ENCODE assay signal across 8 mouse cellular contexts in the genomic region with DNA sequence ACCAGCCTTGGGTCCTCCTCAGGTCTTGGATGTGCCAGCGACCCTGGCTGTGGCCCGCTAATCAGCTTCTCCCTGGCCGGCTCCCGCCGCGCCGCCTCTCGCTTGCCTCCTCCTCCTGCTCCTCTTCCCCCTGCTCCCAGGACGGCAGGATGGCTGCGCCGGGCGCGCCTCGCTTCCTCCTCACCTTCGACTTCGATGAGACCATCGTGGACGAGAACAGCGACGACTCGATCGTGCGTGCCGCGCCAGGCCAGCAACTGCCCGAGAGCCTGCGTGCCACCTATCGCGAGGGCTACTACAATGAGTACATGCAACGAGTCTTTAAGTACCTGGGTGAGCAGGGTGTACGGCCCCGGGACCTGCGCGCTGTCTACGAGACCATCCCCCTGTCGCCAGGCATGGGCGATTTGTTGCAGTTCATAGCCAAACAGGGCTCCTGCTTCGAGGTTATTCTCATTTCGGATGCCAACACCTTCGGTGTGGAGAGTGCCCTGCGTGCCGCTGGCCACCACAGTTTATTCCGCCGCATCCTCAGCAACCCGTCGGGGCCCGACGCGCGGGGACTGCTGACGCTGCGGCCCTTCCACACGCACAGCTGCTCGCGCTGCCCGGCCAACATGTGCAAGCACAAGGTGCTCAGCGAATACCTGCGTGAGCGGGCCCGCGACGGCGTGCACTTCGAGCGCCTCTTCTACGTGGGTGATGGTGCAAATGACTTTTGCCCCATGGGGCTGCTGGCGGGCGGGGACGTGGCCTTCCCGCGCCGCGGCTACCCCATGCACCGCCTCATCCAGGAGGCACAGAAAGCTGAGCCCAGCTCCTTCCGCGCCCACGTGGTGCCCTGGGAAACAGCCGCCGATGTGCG. TPM values are rescaled to one million over a fixed set of nuclear protein-coding genes. Genes with fewer than 3 reads are reported as not detected.
DNase-seq lines count a peak whose midpoint lies in the region; ATAC-seq and TF ChIP-seq lines count a peak whose summit lies in the region.

No protein-coding gene starts in this region.

- peak overlapping the region; percentile 42; the same call in 1 of the 2 replicates for H3K27ac ChIP-seq in heart, embryonic 10.5 days
- H3K27ac ChIP-seq in hindbrain, embryonic 10.5 days, result no peak overlapping the region
- H3K27ac ChIP-seq in liver, postnatal 0 days (ENCODE audit: low read depth), result no peak overlapping the region

- WGBS in heart, embryonic 10.5 days, result 6% methylated on average over 80 of the region's 80 CpGs
- WGBS in hindbrain, embryonic 10.5 days, result 3% methylated on average over 80 of the region's 80 CpGs
- WGBS in liver, postnatal 0 days (ENCODE audit: insufficient replicate concordance), result 8% methylated on average over 80 of the region's 80 CpGs

- H3K4me3 ChIP-seq in heart, embryonic 10.5 days, result peak overlapping the region; percentile 49
- H3K4me3 ChIP-seq in hindbrain, embryonic 10.5 days, result peak overlapping the region; percentile 41
- H3K4me3 ChIP-seq in liver, postnatal 0 days (ENCODE audit: low read depth, low read length), result peak overlapping the region; percentile 44

- ATAC-seq in liver, postnatal 0 days, result no peak

- TF ChIP-seq CTCF in liver, postnatal 0 days (IDR thresholded peaks at IDR 0.05; ENCODE audit: low read depth), result no peak

- H3K9ac ChIP-seq in liver, postnatal 0 days (replicated peaks), result peak overlapping the region; percentile 4

- TF ChIP-seq EP300 in liver, postnatal 0 days (IDR thresholded peaks at IDR 0.05; ENCODE audit: low read depth), result no peak

- no peak for DNase-seq in heart, embryonic 10.5 days (ENCODE audit: low spot score)
- no peak for DNase-seq in heart, postnatal 4 days
- DNase-seq in ZHBTc4 (ENCODE audit: low read depth, low spot score), result peak; percentile 71
- peak; percentile 46 for DNase-seq in hindbrain, embryonic 10.5 days (ENCODE audit: low spot score)
- peak; percentile 32 for DNase-seq in liver, postnatal 0 days
- DNase-seq in thymus, adult 18-20 months, result peak; percentile 63 to 71
- no peak for DNase-seq in layer of hippocampus, adult 18-20 months (ENCODE audit: low spot score in 2 of 2)
- DNase-seq in gastrocnemius, postnatal 25 days, result no peak

- peaks cover 13% of the 10 kb centered on the region; the same call in 1 of the 2 replicates for H3K36me3 ChIP-seq in heart, embryonic 10.5 days
- no peaks in the 10 kb centered on the region for H3K36me3 ChIP-seq in hindbrain, embryonic 10.5 days
- peaks cover 5% of the 10 kb centered on the region; the same call in 1 of the 2 replicates for H3K36me3 ChIP-seq in liver, postnatal 0 days (replicated peaks; ENCODE audit: insufficient read depth, low read length)

- H3K9me3 ChIP-seq in heart, embryonic 10.5 days, result no peaks in the 10 kb centered on the region
- no peaks in the 10 kb centered on the region for H3K9me3 ChIP-seq in hindbrain, embryonic 10.5 days
- H3K9me3 ChIP-seq in liver, postnatal 0 days (ENCODE audit: low read length), result no peaks in the 10 kb centered on the region

- H3K4me1 ChIP-seq in heart, embryonic 10.5 days, result peaks cover 70% of the 10 kb centered on the region
- H3K4me1 ChIP-seq in hindbrain, embryonic 10.5 days (replicated peaks), result peaks cover 68% of the 10 kb centered on the region
- peaks cover 47% of the 10 kb centered on the region for H3K4me1 ChIP-seq in liver, postnatal 0 days (ENCODE audit: insufficient read depth)

- peaks cover 94% of the 10 kb centered on the region for H3K27me3 ChIP-seq in heart, embryonic 10.5 days (ENCODE audit: insufficient read depth, poor library complexity, severe bottlenecking)
- H3K27me3 ChIP-seq in hindbrain, embryonic 10.5 days (ENCODE audit: insufficient read depth, poor library complexity, severe bottlenecking), result peaks cover 99% of the 10 kb centered on the region
- peaks cover 47% of the 10 kb centered on the region for H3K27me3 ChIP-seq in liver, postnatal 0 days (ENCODE audit: insufficient read depth, low read length)

- H3K4me2 ChIP-seq in liver, postnatal 0 days (ENCODE audit: low read depth, low read length), result peak overlapping the region; percentile 63

RNA-seq across cellular contexts. Expression of a gene that starts 6.3 kb away (rescaled TPM):
- 0.31 and 0.42 TPM in 2 replicates for polyA plus RNA-seq in heart, embryonic 10.5 days (2016; fragmentation: Nextera tagmentation; extraction: Ambion mirVana)
- 10 to 100 TPM; 71.7 to 82.2 TPM for total RNA-seq in heart, postnatal 4 days (2021)
- polyA plus RNA-seq in hindbrain, embryonic 10.5 days (2016; fragmentation: Nextera tagmentation; extraction: Ambion mirVana), result 0.42 and 0.86 TPM in 2 replicates
- polyA plus RNA-seq in liver, postnatal 0 days (2015; fragmentation: Nextera tagmentation; extraction: Ambion mirVana), result 1.9 and 2.0 TPM in 2 replicates
- 10 to 100 TPM; 48.7 to 52.6 TPM for total RNA-seq in layer of hippocampus, adult 18-20 months (2021)
- total RNA-seq in gastrocnemius, postnatal 25 days (2021), result 100 to 1,000 TPM; 288 to 335 TPM

RNA-seq across cellular contexts. Expression of a gene that starts 6.4 kb away (rescaled TPM):
- 43.2 and 60.8 TPM in 2 replicates for polyA plus RNA-seq in heart, embryonic 10.5 days (2016; fragmentation: Nextera tagmentation; extraction: Ambion mirVana)
- total RNA-seq in heart, postnatal 4 days (2021), result 10 to 100 TPM; 23.2 to 23.8 TPM
- 7.9 and 8.4 TPM in 2 replicates for polyA plus RNA-seq in hindbrain, embryonic 10.5 days (2016; fragmentation: Nextera tagmentation; extraction: Ambion mirVana)
- 30.2 and 32.2 TPM in 2 replicates for polyA plus RNA-seq in liver, postnatal 0 days (2015; fragmentation: Nextera tagmentation; extraction: Ambion mirVana)
- 1 to 10 TPM; 2.0 to 5.1 TPM for total RNA-seq in layer of hippocampus, adult 18-20 months (2021)
- 1 to 10 TPM; 5.2 to 6.1 TPM for total RNA-seq in gastrocnemius, postnatal 25 days (2021)

RNA-seq across cellular contexts. Expression of a gene that starts 11.6 kb away (rescaled TPM):
- polyA plus RNA-seq in heart, embryonic 10.5 days (2016; fragmentation: Nextera tagmentation; extraction: Ambion mirVana), result 26.6 and 32.4 TPM in 2 replicates
- total RNA-seq in heart, postnatal 4 days (2021), result 10 to 100 TPM; 16.7 to 19.5 TPM
- 3.5 and 4.4 TPM in 2 replicates for polyA plus RNA-seq in hindbrain, embryonic 10.5 days (2016; fragmentation: Nextera tagmentation; extraction: Ambion mirVana)
- 9.8 and 10.2 TPM in 2 replicates for polyA plus RNA-seq in liver, postnatal 0 days (2015; fragmentation: Nextera tagmentation; extraction: Ambion mirVana)
- total RNA-seq in layer of hippocampus, adult 18-20 months (2021), result 1 to 10 TPM; 6.1 to 6.6 TPM
- 1 to 10 TPM; 2.2 to 3.2 TPM for total RNA-seq in gastrocnemius, postnatal 25 days (2021)

Comparison
In these comparisons a context has a peak if more than half of its experiments do, and no peak if none do; other contexts are left out.
1. DNase-seq: peak in ZHBTc4 (single experiment), hindbrain, embryonic 10.5 days (single experiment), liver, postnatal 0 days (single experiment) and thymus, adult 18-20 months (2 of 2); none in heart, embryonic 10.5 days (single experiment), heart, postnatal 4 days (single experiment), layer of hippocampus, adult 18-20 months (0 of 2) and gastrocnemius, postnatal 25 days (single experiment).
2. Peak in every context shown above with its lines, with median percentiles within 50 percentile points of each other: H3K4me3 ChIP-seq.